Mouse (Mus musculus) MEL-GATA-1-ER (cell line): ENCODE data around the gene Prap1.

Experiments used
- DNase-seq: peaks from one replicate; pipeline ENCODE4 v3.0.0-alpha.2; 2012; ENCODE audit warnings: low read depth; ENCODE audit errors: extremely low read depth

Gene Prap1

GRCm38 (mm10) chr7:140092924-140093528, at the start of gene Prap1:
Gene Prap1, plus strand, starts transcription at chr7:140093395.
- DNase-seq, result no peak

DNA sequence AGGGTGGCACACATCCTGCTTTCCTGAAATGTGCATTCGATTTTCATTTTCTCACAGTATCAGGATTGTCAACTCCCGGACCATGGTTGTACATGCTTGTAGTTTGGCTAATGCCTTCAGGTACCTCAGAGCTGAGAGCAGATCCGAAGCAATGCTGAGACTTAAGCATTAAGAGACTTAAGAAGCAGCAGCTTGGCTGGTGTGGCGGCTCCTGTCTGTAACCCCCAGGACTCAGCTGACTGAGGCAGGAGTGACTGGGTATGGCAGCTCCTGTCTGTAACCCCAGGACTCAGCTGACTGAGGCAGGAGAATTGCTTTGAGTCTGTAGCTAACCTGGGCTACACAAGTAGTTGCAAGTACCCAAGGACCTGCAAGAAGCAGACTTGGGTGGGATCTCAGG, 47.6 kb upstream of the Prap1 start:
- no peak for DNase-seq

DNA sequence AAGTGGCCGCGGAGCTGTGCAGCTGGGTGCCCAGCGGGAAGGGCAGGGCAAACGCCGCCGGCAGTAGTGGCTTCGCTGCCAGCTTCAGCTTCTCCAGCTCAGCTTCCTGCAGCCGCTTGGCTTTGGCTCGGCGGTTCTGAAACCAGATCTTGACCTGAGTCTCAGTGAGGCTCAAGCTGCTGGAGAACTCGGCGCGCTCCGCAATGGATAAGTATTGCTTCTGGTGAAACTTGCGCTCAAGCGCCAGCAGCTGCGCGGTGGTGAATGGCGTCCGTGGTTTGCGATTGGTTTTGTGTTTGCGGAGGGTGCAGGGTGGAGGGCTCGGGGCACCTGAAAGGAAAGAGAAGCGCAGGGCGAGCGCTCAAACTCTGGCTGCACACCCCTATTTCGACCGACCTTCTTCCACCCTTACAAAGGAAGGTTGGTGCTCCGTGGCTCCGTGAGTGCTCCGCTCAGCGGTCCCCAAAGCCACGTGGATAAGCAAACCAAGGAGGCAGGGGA, 45.3 kb upstream of the Prap1 start:
- no peak for DNase-seq

DNA sequence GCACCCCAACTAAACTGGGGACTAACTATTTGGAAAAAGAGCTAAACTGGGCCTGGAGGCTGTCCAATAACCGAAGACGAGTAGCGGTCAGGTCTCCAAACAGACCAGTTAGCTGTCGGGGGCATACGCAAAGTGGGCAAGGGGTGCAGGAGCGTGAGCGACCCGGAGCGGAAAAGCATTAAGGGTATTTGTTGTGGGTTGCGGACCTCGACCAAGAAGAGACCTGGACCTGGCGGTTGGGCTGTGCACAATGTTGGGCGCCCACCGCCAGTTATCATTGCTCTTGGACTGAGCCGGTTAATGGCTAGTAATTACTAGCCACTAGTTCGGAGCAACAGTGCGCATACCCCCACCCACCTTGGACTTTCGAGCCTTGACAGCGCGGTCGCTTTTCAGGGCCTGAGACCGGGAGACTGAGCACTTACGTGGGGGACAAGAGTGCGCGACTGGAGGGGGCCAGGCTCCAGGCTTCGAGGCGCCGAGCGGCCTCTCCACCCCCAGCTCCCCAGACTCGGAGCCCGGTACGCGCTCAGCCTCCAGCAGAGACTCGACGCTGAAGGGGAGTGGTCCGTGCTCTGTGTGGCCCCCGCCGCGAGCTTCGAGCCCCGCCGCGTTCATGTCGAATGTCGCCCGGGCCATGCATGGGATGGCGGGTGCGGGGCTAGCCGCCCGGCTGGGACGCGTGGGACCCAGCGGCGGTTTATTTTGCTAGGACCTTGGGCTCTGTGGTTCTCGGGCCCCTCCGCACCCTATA, 44.7 kb upstream of the Prap1 start, which contains the start of gene Msx3:
Msx3 (minus strand) TSS at position 729 of the 754 bp plus-strand sequence.
- no peak for DNase-seq

- DNase-seq, result no peak
Observed at GRCm38 (mm10) chr7:140049115-140049689, 44.0 kb upstream of the Prap1 start.

- no peak for DNase-seq
Observed at GRCm38 (mm10) chr7:140054124-140054523, 39.1 kb upstream of the Prap1 start.

DNA sequence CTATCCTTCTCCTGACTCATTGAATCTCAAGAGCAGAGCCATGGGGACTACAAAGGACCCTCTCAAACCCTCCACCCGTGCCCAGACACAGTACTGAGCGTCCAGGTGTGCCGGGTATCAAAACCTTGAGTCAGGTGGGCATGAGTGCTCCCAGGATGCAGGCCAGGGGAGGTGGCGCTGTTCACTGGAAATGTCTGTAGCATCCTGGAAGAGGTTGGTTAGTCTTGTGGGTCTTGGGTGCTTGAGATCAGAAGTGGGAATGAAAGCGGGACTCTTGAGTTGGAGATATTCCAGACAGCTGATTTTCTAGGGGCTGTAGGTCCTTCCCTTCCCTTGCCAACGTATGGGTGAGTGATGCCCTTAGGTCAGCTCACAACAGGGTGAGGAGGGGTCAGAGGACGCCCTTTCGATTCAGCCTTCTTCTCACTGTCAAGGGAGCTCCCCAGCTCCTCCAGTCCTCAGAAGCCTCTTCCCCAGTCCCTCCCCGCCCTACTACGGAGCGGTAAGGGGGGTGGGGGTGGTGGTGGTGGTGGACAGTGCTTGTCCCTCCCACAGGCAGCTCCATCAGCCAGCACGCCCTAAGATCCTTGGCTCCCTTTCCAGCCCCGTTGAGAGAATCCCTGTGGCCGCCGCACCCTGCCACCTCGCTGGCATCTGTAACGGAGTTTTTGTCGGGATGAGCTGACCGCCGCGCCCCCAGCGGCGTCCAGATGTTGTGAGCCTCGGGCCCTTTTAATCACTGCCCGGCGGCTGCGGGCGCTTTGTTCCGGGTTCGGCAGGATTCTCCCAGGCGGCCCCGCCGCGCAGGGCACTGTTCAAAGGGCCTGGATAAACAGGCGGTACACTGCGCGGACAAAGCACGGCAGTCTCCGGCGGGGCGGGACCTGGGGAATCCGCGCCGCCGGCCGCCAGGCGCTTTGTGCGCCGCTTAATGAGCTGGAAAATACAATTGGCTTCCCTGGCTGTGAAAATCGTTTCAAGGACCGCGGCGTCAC, 35.5 kb upstream of the Prap1 start:
- no peak for DNase-seq

- DNase-seq, result no peak
Observed at GRCm38 (mm10) chr7:140058528-140058927, 34.7 kb upstream of the Prap1 start.

DNA sequence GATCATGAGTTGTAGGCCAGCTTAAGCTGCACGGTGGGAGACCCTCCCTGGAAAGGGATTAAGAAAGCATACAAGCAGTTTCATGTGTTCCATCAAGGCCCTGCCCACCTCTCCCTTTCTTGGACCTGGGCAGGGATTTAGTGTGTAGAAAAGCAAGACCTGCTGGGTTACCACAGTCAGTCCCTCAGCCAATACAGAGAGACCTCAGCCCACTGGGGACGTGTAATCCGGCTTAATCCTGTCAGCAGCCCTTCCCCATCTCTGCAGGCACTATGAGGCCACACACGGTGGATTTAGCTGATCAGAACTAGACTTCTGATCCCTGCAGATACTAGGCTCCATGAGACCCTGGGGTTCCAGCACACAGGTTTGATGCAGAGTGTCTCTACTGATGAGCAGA, 33.6 kb upstream of the Prap1 start:
- DNase-seq, result no peak

DNA sequence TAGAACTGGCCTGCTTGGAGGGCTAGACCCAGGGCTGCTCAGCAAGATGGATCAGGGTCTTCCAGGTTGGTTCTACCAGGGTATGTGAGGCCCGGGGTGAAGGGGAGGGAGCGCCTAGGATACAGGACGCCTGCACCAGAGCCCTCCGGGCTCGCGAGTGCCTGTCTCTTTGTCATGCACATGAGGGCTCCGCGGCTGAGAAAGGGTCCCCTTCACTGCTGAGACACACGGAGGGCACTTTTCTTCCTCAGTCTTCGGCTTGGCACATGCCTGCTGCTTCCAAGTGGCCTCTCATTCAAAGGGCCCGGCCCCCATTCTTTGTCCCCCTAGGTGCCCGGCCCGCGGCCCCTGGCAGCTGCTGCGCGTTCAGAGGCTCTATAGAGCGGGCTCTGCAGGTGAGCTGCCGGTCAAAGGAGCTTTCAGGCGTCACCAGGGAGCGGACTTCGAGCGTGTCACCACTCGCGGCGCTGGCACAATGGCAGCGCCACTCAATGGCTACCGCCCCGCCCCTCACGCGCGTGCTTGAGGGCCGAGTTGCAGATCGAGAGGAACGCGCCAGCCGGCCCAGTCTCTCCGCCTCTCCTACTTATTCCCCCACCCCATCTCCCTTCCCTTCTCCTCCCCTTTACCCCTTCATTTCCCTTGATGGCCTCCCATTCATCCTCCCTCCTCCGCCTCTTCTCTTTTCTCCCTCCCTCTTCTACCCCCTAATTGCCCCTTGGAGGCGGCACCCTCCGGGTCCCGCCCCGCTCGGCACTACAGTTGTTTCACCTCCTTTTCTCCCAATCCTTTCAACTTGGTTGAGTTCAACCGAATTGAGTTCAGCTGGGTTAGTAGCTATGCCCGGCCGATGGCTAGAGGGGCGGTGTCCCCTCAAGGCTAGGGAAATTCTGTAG, 32.0 kb upstream of the Prap1 start:
- no peak for DNase-seq

GRCm38 (mm10) chr7:140061832-140062130, 31.4 kb upstream of the Prap1 start:
- DNase-seq, result no peak

DNA sequence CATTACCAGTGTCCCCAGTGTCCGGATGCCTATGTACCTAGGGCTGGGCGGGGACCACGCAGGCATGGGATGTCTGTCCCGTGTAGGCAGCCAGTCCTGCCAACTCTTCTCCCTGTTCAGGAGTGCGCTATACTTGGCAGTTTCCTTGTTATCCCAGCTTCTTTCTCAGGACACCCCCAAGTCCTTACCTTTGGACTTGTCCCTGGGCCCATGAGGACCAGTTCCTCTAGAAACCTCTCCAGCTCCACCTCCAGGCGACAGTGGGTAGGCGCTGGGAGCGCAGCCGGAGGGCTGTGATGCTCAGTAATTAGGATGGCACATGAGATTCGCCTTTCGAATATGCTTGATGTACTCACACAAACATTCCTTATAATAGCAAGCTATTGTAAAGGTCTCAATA, 30.9 kb upstream of the Prap1 start:
- DNase-seq, result no peak

- DNase-seq, result peak; percentile 46
Observed at GRCm38 (mm10) chr7:140063092-140063491, 30.1 kb upstream of the Prap1 start.

- DNase-seq, result no peak
Observed at GRCm38 (mm10) chr7:140067397-140067796, 25.8 kb upstream of the Prap1 start.

- no peak for DNase-seq
Observed at GRCm38 (mm10) chr7:140070042-140070711, 23.0 kb upstream of the Prap1 start.

GRCm38 (mm10) chr7:140077698-140078097, 15.5 kb upstream of the Prap1 start:
- peak; percentile 43 for DNase-seq

DNA sequence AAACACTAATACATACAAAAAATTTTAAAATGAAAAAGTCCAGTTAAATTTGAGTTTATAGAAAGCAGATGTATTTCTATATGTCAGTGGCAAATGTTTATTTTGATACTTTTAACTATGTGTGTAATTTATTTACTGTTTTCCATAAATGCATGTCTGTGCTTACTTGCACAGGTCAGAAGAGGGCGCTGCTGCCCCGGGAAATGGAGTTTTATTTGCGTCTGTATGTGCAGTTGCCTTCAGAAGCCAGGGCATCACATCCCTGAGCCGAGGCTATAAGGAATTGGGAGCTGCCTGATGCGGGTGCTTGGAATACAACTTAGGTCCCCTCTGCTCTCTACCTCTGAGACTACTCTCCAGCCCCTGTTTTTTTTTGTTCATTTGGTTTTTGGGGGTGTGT, 14.5 kb upstream of the Prap1 start:
- peak; percentile 57 for DNase-seq

DNA sequence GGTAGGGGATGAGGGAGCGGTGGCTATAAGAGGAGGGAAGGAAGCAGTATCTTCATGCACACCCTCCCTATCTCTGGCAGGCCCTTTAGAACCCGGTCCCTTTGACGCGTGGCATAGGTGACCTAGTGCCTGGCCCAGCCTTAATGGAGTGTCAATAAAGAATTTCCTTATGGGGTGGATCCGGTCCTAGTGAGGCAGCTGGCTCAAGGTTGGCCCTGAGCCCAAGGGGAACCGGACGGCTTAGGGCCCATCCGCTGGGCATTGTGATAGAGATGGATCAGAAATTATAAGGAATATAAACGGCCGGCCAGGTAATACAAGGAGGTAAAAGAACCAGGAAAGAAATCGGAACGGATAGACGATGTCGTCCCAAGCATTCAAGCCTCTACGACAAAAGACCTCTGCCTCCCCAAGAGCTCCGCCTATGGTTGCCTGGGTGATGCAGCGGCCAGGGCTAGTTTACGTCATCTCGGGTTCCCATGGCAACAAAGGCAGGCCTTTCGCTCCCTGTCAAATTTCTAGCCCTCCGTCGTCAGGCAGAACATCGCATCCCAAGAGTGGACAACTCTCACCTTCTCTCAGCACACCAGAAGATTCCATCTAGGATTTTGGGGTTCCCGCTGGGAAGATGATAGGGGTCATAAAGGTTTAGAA, 12.6 kb upstream of the Prap1 start:
- no peak for DNase-seq
